Mouse (Mus musculus) regulatory T cell (primary cell): Measurements from ENCODE around the gene RPS10-NUDT3.

Experiments used
- in situ Hi-C: fragments of 300-600 bp; cut with MboI, MseI; formaldehyde crosslinking; loops from one replicate; pipeline ENCODE4 v1.15.1; 2025; ENCODE audit warnings: high pct_unique_total_duplicates

Gene RPS10-NUDT3

DNA sequence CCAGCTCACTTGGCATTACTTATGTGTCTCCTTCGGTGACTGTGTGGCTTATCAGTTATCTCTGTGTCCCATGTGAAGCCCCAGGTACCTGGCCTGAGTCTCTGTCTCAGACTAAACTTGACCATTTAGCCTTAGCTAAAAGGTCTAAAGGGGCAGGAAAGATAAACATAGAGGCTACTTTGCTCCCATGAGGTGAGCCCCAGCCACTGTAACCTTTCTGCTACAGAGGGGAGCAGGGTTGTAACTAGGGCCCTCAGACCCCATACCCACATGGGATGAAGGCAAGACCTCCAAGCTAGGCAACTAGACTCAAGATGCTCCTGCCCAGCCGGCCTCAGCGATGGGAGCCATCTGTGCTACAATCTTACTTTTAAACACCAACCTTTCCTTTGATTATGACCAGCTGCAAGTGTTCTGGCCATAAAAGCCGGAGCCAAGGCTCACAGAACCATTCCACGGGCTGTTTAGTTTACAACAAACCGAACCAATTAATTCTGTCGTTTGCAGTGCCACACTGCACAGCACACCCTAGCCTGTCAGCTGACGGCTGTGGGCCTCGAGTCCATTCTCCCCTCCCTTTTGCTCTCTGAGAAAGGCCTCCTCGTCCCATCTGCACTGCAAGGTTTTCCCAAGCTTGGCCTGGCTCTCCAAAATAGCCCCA lies 59.8 kb downstream of the RPS10-NUDT3 start:
- in situ Hi-C loops, result no loop called here

DNA sequence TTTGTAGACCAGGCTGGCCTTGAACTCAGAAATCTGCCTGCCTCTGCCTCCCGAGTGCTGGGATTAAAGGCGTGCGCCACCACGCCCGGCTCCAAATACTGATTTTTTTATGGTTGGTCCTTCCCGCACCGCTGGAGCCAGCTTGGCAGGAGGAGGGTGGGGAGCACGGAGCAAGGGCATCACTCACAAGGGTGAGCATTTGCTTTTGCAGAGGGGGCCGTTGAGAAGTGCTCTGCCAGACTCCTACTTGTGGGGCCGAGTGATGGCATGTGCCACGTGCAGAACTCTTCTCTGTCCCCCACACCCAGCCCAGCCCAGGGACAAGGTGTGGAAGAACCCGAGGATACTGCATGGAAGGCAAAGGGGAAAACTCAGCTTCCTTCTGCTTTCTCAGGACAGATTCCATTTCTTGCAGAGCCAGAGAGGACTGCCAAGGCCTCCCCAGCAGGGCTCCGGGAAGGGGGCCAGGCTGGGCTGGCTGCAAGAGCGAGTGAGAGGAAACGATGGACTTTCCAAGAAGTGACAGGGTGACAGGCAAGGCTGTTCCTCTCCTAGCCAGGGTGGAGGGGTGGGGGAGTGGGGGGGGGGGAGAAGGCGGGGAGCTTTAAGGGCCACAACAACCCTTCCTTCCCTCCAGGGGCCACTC lies 60.4 kb downstream of the RPS10-NUDT3 start:
- in situ Hi-C loops, result no loop called here

DNA sequence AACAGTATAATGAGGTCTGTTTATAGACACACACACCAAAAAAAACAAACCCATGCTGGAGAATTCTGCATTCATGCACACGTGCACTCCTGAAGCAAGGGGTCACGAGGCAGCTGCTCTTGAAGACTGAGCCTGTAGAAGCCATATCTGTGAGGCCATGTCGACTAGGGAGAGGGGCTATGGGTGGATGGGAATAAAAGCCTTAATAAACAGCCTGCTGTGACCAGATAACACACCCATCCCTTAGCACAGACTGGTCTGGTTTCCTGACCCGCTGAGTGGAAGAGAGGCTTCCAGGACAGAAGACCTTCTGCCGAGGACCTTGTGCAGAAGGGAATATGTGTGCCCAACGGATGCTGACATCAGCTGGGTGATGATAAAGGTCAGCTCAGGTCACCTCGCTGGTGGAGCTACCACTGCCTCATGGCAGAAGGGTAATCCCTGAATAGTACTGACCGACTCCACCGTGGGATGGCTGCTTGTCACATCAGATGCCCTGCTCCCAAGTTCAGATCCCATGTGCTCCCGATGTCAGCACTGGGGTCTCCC lies 61.2 kb downstream of the RPS10-NUDT3 start:
- in situ Hi-C loops, result no loop called here

DNA sequence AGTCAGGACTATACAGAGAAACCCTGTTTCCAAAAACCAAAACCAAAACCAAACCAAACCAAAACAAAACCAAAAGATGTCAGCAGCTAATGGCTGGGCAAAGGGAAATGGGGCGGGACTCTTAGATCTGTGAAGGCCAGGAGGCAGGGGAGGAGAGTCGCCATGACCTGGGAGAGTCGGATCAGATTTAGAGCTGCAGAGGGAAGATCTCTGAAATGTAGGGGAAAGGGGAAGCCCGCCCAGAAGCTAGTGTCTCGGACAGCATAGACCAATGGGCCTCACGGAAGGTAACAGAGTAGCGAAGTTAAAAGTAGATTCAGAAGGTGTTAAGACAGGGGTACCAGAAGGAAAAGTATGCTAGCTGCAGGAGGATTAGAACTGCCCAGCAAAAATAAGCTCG lies 63.7 kb downstream of the RPS10-NUDT3 start:
- in situ Hi-C loops, result no loop called here

DNA sequence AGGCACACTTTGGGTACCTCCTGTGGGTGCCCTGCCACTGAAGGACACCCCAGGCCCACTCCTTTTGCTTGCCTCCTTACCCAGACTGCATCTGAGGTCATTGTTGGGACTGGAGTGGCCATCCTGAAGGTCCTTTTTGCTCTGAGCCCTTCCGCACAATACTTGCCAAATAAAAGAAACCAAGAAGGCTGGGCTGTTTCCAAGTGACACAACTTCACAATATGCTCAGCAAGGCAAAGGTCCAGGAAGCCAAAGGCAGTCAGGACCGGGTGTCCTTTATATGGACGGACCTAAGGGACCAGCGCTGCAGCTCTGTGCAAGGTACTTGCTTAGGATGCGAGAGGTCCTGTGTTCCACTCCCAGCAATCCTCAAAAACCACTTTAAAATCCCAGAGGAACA lies 66.8 kb downstream of the RPS10-NUDT3 start:
- in situ Hi-C loops, result loop anchor here (5.0 kb wide), 1 partner anchor 64 kb away; no protein-coding TSS in a partner anchor

DNA sequence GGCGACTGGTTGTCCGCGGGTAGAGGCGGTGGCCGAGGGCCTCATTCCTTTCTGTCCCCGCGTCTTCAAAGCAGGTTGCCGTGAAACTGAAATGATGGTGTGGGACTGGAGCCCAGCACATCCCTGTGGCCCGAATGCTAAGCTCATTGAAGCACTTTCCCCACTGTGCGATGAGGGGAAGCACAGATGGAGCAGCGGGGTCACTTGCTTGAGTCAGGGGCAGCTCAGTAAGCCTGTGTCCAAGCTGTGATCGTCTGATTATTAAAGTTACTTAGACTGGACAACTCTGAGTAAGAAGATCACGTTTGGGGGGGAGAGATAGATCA lies 69.1 kb downstream of the RPS10-NUDT3 start:
- in situ Hi-C loops, result loop anchor here (5.0 kb wide), 1 partner anchor 66 kb away; no protein-coding TSS in a partner anchor

DNA sequence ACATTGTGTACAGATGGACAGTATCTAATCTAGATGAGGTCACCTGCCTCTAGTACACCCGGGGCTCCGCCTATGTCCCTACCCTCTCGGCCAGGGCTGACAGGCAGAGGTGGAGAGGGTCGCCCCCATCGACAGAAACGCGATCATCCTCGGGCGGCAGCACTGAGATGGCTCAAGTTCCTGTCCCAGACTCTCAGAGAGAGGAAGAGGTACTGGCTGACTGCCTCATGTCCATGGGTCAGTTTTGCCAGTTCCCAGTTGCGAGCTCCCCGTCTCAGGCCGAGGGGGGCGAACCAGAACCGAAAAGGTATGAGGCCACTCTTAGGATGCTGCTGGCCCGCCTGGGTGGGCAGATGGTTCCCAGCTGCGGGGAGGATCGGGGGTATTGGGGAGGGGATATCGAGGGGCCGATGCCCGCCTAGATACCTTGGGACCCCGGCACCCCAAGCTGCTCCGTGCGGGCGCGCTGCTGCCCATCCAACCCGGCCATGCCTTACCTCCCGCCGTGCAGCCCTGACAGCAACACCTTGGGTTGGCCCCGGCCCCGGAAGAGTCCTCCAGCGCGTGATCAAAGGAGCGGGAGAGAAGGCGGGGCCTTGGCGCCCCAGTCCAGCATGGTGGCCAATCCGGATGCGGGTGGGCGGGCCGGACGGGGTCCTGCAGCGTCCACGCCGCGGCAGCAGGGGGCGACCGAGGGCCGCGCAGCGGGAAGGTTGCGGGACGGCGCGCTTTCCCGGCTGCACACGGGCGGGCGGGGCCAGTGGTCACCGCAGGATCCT lies 69.7 kb downstream of the RPS10-NUDT3 start, which contains the start of gene AI413582:
AI413582 (minus strand) TSS at position 594 of the 779 bp plus-strand sequence.
- in situ Hi-C loops, result loop anchor here (5.0 kb wide), 1 partner anchor 67 kb away; no protein-coding TSS in a partner anchor

DNA sequence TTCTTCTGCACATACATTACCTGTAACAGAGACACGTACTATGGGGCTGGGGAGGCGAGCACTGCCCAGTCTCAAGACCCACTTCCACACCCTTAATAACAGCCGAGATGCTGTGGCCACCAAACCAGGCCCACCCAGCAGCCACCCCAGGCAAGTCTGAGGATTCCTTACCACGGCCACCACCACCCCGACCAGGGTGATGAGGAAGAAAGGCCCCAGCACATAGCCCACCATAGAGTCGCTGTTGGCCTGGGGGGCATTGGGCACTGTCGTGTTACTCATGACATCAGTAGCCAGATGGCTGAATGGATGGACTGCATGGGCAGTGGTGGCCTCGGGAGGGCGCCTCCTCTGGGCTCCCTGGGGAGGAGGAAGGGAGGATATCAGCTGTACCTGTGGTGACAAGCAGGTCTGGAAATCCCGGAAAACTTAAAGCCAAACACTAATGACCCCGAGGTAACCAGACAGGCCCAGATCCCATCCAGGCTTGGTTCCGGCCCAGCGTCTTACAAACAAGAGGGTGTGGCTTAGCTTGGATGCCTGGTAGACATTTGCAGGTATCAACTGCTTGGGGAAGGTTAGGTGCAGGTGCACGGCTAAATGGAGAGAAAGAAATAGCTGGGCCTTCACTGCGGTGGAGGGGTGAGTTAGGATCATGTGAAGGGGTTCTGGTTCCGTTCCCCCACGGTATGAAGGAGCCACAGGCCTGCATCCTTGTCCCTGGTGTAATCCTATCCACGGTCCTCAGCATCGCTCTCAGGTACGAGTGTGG lies 70.4 kb downstream of the RPS10-NUDT3 start:
- in situ Hi-C loops, result loop anchor here (5.0 kb wide), 1 partner anchor 68 kb away; no protein-coding TSS in a partner anchor

DNA sequence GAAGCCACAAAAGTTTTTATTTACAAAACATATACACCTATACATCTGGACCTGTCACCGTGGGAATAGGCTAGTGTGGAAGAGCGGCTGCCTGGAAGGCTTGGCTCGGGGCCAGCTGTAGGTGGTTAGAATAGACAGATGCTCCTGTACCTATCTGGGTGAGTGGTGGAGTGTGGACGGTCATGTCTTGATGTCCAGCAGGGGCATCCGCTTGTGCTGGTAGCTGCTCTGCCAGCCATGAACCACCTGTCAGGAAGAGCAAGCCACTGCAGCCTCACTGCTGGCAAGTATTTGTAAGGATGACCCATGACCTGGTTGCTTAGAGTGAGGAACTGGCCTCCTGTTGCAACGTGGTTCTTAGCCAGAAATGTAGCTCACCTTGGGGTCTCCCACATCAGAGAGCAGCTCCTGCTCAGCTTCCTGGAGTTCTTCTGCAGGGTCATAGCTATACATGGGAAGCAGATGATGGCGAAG lies 71.2 kb downstream of the RPS10-NUDT3 start:
- in situ Hi-C loops, result no loop called here

DNA sequence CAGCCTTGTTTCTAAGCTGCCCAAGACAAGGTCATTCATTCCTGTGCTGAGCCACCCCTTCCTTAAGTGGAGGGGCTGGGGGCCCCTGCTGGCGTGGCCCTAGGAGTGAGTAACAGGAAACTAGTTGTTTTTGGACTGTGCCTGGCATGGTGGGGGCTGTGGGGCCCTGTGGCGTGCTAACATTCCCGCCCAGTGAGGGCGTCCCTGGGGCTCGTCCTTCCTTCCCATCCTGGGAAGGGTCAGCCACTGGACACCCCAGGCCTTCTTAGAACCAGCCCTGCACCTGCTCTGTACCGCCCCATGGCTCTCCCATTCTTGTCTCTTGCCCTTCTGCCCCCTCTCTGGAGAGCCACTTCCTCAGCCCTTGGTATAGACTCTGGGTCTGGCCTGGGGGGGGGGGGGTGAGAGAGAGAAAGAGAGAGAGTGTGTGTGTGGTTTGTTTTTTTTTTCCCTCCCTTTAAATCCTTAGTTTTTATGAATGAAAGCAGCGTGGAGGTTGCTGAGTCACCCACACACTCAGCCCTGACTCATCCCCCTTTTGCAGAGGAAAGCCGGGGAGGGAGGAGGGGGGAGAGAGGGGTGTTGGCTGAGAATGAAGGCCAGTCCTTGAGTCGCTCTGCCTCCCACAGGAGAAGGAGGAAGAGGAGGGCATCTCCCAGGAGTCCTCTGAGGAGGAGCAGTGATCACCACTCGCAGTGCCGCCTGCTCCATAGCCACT lies 73.1 kb downstream of the RPS10-NUDT3 start:
- in situ Hi-C loops, result no loop called here

DNA sequence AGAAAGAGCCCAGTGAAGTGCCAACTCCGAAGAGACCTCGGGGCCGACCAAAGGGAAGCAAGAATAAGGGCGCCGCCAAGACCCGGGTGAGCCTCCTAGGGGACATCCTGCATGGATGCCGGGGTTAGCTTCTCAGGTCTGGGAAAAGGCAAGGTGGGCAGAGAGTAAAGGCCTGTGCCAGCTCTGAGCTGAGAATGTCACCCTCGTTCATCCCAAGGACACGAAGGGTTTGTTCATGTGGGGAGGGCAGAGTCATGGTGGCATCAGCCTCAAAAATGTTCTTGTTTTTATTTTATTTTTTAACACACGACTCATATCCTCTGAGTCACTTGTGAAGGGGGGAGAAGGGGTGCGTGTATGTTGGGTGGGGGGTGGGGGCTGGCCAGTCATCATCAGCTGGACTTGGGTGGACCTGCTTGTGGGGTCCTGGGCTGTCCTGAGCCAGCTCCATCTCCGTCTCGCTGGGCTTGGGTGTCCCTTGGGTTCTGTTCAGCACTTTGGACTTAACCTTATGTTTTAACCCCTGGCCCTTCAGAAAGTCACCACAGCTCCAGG lies 74.0 kb downstream of the RPS10-NUDT3 start:
- in situ Hi-C loops, result no loop called here

DNA sequence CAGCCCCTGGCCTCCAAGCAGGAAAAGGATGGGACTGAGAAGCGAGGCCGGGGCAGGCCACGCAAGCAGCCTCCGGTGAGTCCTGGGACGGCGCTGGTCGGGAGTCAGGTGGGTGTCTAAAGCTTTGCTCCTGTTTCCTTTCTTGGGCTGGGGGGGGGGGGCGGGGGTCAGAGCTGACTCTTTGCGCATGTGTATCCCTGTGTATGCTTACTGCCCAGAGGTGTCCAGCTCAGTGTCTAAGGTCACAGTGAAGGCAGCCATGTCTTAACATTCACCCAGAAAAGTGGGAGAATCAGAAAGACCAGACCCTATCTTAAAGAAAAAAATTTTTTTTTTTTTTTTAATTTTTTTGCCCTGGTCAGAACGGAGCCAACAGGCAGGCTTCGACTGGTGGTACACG lies 75.4 kb downstream of the RPS10-NUDT3 start:
- in situ Hi-C loops, result no loop called here

DNA sequence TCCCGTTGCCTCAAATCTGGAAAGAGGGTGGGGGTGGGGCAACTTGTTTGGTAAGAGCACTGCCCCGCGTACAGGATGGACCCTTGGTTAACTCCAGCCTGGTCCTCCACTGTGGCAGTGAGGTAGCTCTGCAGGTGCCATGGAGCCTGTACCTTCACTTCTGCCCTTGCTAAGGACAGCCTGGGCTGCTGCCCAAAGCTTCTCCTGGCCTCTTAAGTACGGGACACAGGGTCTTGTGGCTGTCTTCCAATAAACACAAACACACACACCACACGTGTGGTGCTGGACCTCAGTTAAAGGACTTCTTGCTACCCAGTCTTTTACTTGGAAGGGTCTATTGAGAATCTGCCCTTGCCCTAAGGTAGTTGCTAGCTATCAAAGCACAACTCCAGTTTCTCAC lies 76.2 kb downstream of the RPS10-NUDT3 start:
- in situ Hi-C loops, result no loop called here

DNA sequence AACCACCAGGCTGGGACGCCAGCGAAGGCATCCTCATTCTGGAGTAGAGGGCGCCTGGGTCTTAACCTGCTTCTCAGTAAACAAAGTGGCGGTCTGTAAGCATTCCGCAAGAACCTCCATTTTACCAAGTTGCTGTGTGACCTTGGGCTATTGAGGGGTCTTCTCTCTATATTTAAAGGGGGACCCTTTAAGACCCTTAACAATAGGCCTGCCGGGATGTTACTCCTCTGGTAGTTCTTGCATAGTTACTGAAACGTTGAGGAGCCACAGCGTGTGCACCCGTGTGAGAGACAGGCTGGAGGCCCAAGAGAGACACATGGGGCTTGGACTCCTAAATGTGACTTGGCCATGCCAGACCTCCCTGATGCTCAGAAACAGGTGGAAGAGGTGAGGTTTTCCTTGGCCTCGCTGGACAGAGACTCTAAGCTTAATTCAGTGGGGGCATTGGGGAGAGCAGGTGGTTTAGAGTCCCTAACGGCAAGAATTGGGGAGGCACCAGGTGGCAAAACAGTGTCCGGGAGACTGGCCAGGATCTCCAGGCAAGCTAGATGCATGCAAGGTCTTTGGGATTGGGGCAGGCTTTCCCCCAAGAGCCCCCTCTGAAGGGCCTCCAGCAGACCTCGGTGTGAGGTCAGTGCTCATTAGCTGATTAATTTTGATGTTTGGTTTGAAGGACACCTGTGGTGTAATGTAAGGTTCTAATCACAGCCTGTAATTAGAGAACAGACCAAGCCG lies 76.9 kb downstream of the RPS10-NUDT3 start:
- in situ Hi-C loops, result no loop called here

DNA sequence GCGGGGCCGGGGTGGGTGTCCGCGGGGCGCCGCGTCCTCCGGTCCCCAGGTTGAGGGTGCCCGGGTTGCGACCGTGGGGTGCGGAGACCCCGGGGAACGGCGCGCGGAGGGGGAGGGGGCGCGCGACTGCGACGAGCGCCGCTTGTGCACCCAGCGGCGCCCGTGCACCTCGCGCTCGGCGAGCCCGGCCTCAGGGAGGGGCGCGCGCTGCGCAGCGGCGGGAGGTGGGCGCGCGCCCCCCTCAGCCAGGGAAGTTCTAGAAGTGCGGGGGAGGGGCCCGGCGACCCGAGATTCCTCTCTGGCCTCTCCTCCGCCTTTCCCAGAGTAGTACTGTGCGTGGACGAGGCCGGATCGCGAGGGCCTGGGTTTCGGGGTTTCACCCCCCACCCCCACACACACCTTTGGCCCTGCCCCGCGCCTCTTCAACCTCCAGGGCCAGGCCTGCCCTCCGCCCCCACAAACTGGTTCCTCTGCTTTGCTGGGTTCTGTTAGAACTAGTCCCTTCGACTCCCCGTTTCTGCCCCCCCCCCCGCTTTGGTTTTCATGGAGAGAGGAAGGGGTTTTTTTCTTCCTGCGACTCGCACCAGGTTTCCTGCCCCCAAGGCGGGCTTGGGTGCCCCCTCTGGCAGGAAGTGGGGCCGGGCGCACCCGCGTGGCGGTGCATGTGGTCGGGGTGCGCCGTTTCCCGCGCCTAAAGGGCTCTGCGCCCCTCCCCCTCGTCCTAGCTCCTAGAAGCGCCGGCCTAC lies 77.7 kb downstream of the RPS10-NUDT3 start:
- in situ Hi-C loops, result no loop called here

DNA sequence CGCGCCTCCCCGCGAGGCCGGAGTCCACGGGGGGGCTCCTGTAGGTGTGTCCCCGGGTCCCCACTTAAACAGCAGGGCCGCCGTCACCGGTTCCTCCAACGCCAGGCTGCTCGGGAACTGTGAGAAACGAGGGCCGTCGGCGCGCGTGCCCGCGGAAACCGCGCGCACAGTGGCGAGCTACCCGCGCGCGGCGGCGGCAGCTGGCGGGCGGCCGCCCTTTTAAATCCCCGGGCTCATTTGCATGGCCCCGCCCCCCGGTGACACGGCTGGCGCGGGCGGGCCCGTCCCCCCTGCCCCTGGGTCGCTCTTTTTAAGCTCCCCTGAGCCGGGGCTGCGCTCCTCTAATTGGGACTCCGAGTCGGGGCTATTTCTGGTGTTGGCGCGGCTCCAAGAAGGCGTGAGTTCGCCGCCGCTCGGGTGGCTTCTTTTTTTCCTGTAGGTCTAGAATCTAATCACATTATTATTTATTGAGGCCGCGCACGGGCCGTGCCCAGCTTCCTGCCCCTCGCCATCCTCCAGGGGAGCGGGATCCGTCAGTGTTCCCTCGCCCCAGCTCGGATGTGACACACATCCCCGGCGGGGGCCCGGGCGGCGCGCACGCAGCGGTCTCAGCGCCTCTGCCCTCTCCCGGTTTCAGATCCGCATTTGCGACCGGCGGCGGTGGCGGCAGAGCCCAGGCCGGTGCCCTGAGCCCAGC lies 78.6 kb downstream of the RPS10-NUDT3 start, which contains the start of gene Hmga1:
Hmga1 (plus strand) TSS at position 183 of the 697 bp plus-strand sequence.
- in situ Hi-C loops, result no loop called here

DNA sequence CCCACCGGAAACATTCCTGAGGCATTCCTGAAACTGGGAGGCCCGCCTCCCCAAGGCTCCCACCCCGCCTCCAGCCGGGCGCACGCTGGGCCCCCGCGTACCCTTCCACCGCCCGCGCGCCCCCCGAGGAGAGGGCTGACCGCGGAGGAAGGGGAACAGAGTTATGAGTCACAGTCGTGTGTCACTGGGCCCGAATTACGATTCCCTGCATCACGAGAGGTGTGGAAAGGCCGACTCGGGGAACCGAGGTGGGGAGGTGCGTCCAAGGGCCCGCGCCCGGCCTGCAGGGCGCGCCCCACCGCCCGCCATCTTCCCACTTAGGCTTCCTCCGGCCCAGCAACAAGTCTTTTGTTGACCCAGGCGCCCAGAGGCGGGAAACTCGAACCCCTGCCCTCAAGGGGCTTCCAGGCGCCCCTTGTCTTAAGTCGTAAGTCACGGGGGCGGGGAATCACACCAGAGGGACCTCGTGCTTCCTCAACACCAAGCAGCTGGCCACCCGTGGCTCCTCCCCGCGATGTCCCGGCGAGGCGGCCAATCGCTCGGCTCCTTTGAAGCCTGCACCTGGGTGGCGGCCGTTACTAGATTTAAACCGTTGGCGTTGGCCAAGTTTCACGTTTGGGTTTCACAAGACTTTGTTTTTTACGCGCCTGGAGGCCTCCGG lies 79.4 kb downstream of the RPS10-NUDT3 start:
- in situ Hi-C loops, result no loop called here

DNA sequence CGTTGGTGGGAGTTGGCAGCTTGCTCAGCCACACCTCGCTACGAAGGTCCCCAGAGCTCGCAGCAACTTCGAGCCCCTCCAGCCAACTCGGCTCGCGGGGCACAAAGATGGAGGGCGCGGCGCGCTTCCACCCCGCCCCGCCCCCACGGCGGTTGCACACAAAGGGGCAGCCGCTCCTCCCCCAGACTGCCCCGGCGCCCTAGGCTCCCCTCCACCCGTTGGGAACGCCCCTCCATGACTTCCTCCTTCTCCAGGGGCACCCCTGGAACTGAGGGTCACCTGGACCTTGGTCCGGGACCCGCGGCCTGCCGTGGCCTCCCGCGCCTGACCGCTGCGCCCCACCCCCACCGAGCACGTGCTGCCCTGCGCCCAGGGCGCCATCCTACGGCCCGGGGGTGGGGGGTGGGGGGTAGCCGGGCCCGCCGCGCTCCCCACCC lies 79.9 kb downstream of the RPS10-NUDT3 start:
- in situ Hi-C loops, result no loop called here
